Comparison of ENCODE assay signal across 13 mouse cellular contexts in the genomic region with DNA sequence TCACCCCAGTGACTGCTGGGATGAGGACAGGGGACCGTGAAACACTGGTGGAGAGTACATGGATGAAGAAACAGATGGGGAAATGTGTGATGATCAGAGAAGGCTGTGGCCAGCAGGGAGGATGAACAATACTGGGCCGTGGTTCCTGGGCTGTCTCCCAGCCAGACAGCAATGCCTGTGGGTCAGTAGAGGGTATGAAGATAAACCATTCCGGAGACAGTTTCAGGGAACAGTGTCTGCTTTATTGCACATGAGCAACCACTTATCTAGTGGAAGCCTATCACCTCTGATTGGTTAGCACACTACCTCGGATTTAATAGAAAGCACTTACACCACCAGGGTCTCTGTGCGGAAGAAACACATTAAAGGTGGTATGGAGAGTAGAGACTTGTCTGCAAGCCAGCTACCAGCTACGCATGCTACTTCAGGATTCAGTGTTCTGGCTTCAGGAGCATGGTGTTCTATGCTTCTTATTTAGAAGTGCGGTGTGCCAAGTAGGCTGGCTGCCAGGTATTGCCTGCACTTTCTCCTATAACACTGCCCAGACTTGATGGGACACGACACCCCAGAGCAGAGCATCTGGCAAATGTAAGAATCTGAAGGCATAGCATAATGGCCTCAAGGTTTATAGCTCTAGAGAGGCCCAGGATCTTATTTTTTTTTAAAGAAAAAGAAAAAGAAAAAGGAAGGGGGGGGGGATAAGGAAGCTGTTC.
DNase-seq lines count a peak whose midpoint lies in the region; ATAC-seq and TF ChIP-seq lines count a peak whose summit lies in the region.
"Had no signal": no experiment of that assay in that cellular context is flagged by ENCODE, and none has a peak within 500 bp of the region (broad histone marks: within the 10 kb centered on the region; RNA-seq: fewer than 3 reads in every experiment).

No protein-coding gene starts in this region.

- H3K9ac ChIP-seq in heart, embryonic 12.5 days = no peak overlapping the region
- H3K9ac ChIP-seq in heart, embryonic 14.5 days (ENCODE audit: low read length) = no peak overlapping the region
- no peak overlapping the region for H3K9ac ChIP-seq in liver, postnatal 0 days (replicated peaks)
- H3K9ac ChIP-seq: forebrain, embryonic 12.5 days; intestine, embryonic 15.5 days; limb, embryonic 12.5 days had no signal

- peak; percentile 73 to 75 for DNase-seq in heart, adult 18-20 months
- DNase-seq in ovary, adult 18-20 months (ENCODE audit: low spot score) = peak; percentile 7
- no peak for DNase-seq in ovary, postnatal 10 days (ENCODE audit: low spot score)
- DNase-seq in testis, postnatal 14 days (ENCODE audit: low spot score) = peak; percentile 32
- DNase-seq in liver, postnatal 0 days = no peak
- DNase-seq: thymus, postnatal 4 days had no signal

- WGBS in heart, embryonic 12.5 days = 61% methylated on average over 8 of the region's 8 CpGs
- WGBS in heart, embryonic 14.5 days = 34% methylated on average over 8 of the region's 8 CpGs
- 76% methylated on average over 8 of the region's 8 CpGs for WGBS in liver, postnatal 0 days (ENCODE audit: insufficient replicate concordance)

- no peak for TF ChIP-seq EP300 in liver, postnatal 0 days (IDR thresholded peaks at IDR 0.05; ENCODE audit: low read depth)

- H3K4me2 ChIP-seq in heart, embryonic 12.5 days = no peak overlapping the region
- no peak overlapping the region for H3K4me2 ChIP-seq in heart, embryonic 14.5 days (ENCODE audit: low read length)
- H3K4me2 ChIP-seq in liver, postnatal 0 days (ENCODE audit: low read depth, low read length) = no peak overlapping the region
- H3K4me2 ChIP-seq: forebrain, embryonic 12.5 days; intestine, embryonic 15.5 days; limb, embryonic 12.5 days had no signal

- TF ChIP-seq CTCF in liver, postnatal 0 days (IDR thresholded peaks at IDR 0.05; ENCODE audit: low read depth) = no peak

- H3K36me3 ChIP-seq in heart, embryonic 12.5 days = no peaks in the 10 kb centered on the region
- H3K36me3 ChIP-seq in heart, embryonic 14.5 days (ENCODE audit: control insufficient read depth, insufficient read depth, low read length) = no peaks in the 10 kb centered on the region
- H3K36me3 ChIP-seq in liver, postnatal 0 days (replicated peaks; ENCODE audit: insufficient read depth, low read length) = no peaks in the 10 kb centered on the region
- H3K36me3 ChIP-seq: forebrain, embryonic 12.5 days; intestine, embryonic 15.5 days; limb, embryonic 12.5 days had no signal

- H3K4me1 ChIP-seq in heart, embryonic 12.5 days (replicated peaks) = peaks cover 12% of the 10 kb centered on the region
- peaks cover 6 to 14% of the 10 kb centered on the region in 2 experiments for H3K4me1 ChIP-seq in heart, embryonic 14.5 days (ENCODE audit: control insufficient read depth in 2 of 2, insufficient read depth in 2 of 2, low read length in 2 of 2)
- H3K4me1 ChIP-seq in liver, postnatal 0 days (ENCODE audit: insufficient read depth) = no peaks in the 10 kb centered on the region
- H3K4me1 ChIP-seq: forebrain, embryonic 12.5 days; intestine, embryonic 15.5 days; limb, embryonic 12.5 days had no signal

- H3K4me3 ChIP-seq in heart, embryonic 12.5 days = no peak overlapping the region
- H3K4me3 ChIP-seq in heart, embryonic 14.5 days (ENCODE audit: control insufficient read depth in 1 of 2, insufficient read depth in 1 of 2, low read depth in 1 of 2, low read length in 2 of 2) = no peak overlapping the region
- no peak overlapping the region for H3K4me3 ChIP-seq in liver, postnatal 0 days (ENCODE audit: low read depth, low read length)
- H3K4me3 ChIP-seq: forebrain, embryonic 12.5 days; intestine, embryonic 15.5 days; limb, embryonic 12.5 days; myocyte had no signal

- ATAC-seq in heart, embryonic 12.5 days (ENCODE audit: insufficient number of reproducible peaks, low FRiP score) = no peak
- peak; percentile 62 for ATAC-seq in heart, embryonic 14.5 days (ENCODE audit: insufficient number of reproducible peaks, insufficient read depth, low FRiP score, low read depth)
- no peak for ATAC-seq in liver, postnatal 0 days
- ATAC-seq: intestine, embryonic 15.5 days had no signal

- no peak overlapping the region for H3K27ac ChIP-seq in heart, embryonic 12.5 days (ENCODE audit: poor library complexity, severe bottlenecking)
- H3K27ac ChIP-seq in heart, embryonic 14.5 days (replicated peaks in 1 of 2; ENCODE audit: control insufficient read depth in 1 of 2, insufficient read depth in 1 of 2, low read depth in 2 of 2, low read length in 2 of 2) = peak overlapping the region; percentile 9 to 55; a peak in 2 of 4 replicates
- no peak overlapping the region for H3K27ac ChIP-seq in liver, postnatal 0 days (ENCODE audit: low read depth)
- H3K27ac ChIP-seq: forebrain, embryonic 12.5 days; intestine, embryonic 15.5 days; limb, embryonic 12.5 days; macrophage had no signal

- H3K9me3 ChIP-seq in heart, embryonic 12.5 days (replicated peaks) = peaks cover 11% of the 10 kb centered on the region; the same call in 1 of the 2 replicates
- H3K9me3 ChIP-seq in heart, embryonic 14.5 days (ENCODE audit: control insufficient read depth, low read length) = peaks cover 4% of the 10 kb centered on the region; the same call in 1 of the 2 replicates
- no peaks in the 10 kb centered on the region for H3K9me3 ChIP-seq in liver, postnatal 0 days (ENCODE audit: low read length)
- H3K9me3 ChIP-seq: forebrain, embryonic 12.5 days; intestine, embryonic 15.5 days had no signal

- H3K27me3 ChIP-seq in heart, embryonic 12.5 days (replicated peaks) = 0 out of 2 replicates have a peak, but pooled peaks cover 4% of the 10 kb centered on the region
- H3K27me3 ChIP-seq in heart, embryonic 14.5 days (ENCODE audit: control insufficient read depth, insufficient read depth, low read length) = no peaks in the 10 kb centered on the region
- H3K27me3 ChIP-seq in liver, postnatal 0 days (ENCODE audit: insufficient read depth, low read length) = no peaks in the 10 kb centered on the region
- H3K27me3 ChIP-seq: forebrain, embryonic 12.5 days; intestine, embryonic 15.5 days; limb, embryonic 12.5 days had no signal

Comparison
In these comparisons a context has a peak if more than half of its experiments do, and no peak if none do; other contexts are left out.
1. DNase-seq: peak in heart, adult 18-20 months (2 of 2), ovary, adult 18-20 months (single experiment) and testis, postnatal 14 days (single experiment); none in ovary, postnatal 10 days (single experiment) and liver, postnatal 0 days (single experiment).
2. H3K27ac ChIP-seq: peak in heart, embryonic 14.5 days (2 of 2); none in heart, embryonic 12.5 days (single experiment) and liver, postnatal 0 days (single experiment).